Mouse (Mus musculus) gastrocnemius, postnatal 25 days (tissue): Measurements from ENCODE around the gene Cyp2d26. TPM values are rescaled to one million over a fixed set of nuclear protein-coding genes. Genes with fewer than 3 reads are reported as not detected.
"Not testable (repeated sequence)": the region's sequence is repeated elsewhere in the genome, so short reads cannot be mapped to it uniquely, and the experiment has no call there.

ENCODE experiments used
- DNase-seq: peaks from one replicate; pipeline ENCODE4 v3.0.0; 2022
- long read RNA-seq, 2 experiments: library from polyadenylated mRNA; stranded (forward); transcript quantifications; one replicate each; pipeline ENCODE4 v2.0.0; 2021
- total RNA-seq, 2 experiments: library from RNA; stranded (reverse); gene quantifications; 1 replicate in 1 of 2; 2 replicates in 1 of 2; pipeline ENCODE4 v1.2.3; 2021

The Cyp2d26 gene
- not detected for total RNA-seq
- long read RNA-seq, experiment 1, result 0 reads
- long read RNA-seq, experiment 2, result 0 reads

DNA sequence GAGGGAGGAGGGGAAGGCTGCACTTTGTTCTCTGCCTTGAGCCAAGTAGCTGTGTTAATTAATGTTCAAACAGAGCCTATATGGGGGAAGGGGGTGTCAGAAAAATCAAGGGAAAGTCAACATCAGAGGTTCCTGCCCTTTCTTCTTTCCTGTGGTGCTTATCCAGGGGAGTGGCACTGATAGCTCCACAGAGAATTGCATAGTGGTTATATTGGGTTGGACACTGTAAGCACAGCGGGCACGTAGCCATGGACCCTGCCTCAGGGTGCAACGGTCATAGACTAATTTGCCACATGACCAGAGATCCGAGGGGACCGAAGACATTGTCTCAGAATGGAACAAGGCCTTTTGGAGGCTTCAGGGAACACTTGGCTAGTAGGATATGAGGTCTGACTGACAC lies at the start of gene Cyp2d26:
Gene Cyp2d26, minus strand, starts transcription at position 18 of the 400 bp plus-strand sequence.
- no peak for DNase-seq

DNA sequence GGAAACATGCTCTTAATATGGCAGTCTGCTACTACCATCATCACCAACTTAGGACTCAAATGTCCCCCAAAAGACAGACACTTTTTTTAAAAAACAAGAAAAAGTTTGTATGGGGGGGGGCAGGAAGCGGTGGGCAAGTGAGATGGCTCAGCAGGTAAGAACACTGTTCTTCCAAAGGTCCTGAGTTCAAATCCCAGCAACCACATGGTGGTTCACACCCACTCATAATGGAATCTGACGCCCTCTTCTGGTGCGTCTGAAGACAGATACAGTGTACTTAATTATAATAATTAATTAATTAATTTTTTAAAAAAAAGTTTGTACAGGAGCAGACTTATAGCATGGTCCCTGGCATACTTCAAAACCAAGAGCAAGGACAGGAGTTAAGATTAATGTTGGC lies 45.1 kb upstream of the Cyp2d26 start:
- DNase-seq, result no peak

DNA sequence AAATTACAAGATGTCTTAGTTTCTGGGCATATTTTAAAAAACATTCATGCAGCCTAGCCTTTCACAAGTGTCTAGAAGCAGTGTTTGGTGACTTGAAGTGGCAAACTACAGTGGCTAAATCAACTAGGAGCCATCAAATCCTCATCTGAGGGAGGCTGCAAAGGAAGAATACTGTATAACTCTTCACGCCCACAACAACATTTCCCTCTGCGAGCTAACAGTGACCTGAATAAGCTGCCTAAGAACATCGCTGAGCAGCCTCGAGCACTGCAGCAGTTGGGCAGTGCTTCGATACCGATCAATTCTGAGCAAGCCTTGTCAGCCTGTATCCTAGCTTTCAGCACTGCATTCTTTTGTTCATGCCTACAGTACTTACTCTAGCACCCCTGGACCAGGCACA lies 35.8 kb upstream of the Cyp2d26 start:
- DNase-seq, result no peak

DNA sequence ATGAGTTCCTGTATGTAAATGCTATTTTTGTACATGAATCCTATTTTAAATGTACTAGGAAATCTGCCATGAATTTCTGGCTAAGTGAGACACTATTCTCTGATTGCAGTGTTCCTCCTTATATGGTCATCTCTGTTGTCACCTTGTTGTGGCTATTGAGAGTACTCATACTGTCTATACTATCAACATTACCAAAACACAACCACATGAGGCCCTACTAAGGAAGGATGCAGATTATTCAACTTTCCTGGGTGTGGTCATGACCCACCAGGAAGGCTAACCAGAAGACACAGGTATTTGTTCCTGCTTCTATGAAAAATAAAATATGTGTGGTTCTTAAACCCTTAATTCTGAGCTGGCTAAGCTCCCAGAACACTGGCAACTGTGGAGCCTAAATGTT lies 31.8 kb upstream of the Cyp2d26 start:
- no peak for DNase-seq

DNA sequence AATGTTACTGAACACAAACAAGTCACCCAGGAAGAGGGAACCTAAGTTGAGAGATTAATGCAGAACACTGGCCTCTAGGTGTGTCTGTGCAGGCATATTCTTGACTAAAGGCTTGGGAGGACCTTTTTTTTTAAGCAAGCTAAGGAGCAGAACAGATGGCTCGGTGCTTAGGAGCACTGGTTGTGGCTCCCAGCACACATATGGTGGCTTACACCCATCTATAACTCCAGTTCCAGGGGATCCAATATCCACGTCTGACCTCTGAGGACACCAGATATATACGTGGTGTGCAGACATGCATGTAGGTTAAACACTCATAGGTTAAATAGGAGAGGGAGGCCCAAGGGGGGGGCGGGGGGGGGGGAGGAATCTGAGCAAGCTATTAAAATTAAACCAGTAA lies 28.3 kb upstream of the Cyp2d26 start:
- DNase-seq, result no peak

DNA sequence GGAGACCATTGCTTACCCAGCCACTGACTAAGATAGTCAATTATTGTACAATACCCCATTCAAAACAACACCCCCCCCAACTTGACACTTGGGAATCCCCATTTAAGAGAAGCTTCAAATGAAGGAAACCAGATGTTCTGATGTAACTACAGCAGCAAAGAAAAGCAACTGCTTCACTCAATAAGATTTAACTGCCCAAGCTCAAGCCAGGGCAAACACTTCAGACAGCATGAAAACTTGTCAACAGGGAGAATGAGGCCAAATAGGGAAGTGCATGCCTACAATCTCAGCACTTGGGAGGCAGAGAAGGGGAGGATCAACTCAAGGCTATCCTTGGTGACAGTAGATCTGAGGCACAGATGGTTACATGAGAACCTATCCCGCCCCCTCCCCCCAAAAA lies 27.6 kb upstream of the Cyp2d26 start:
- no peak for DNase-seq

DNA sequence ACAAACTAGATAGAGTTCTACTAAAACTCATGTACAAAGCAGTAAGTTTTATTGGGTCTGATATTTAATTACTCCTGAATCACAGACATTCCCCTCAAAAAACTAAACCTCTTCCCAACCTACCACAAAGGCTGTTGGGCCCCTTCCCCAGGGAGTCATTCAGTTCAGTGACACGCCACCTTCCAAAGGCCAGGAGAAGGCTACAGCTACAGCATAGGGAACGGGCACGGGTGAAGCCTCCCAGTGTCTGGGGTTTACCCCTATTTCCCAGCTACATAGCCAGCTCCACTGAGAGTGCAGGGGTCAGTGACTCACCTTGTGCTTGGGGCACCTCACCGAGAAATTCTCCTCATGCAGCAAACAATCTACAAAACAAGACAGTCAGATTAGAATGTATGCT lies 21.2 kb upstream of the Cyp2d26 start:
- no peak for DNase-seq

DNA sequence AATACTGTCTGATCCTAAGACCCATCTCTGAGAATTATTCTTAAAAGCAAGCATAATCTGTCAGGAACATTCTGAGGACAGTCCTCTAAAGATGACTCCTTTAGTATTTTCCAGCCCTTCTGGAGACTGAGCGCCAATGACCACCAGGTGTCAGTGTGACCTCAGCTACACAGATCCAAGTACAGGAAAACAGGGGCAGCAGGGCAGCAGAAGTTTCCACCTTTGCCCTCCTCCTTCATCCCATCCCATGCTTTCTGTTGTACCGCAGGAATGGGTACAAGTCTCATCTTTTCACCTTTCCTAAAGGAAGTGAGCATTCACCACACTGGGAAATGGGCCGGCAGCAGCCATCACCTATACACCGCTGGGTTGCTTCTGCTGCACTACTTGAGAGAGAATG lies 20.7 kb upstream of the Cyp2d26 start:
- peak; percentile 15 for DNase-seq

DNA sequence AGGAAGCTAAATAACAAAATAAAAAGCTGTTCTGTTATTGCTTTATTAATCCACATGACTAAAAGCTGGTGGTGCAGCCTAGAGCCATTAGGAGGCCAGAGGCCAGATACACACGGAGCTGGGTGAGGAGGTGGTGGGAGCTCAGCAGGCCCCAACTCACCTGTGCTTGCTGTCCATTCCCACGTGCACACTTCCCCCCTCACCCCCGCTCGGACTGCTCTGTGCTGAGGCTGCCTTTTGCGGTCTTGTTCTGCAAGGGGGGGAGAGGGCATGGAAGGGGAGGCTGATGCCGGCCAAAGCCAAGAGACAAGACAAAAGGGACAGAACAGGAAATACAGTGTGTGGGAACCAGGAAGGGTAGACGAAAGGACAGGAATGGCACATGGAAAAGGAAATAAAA lies 20.2 kb upstream of the Cyp2d26 start:
- DNase-seq, result no peak

DNA sequence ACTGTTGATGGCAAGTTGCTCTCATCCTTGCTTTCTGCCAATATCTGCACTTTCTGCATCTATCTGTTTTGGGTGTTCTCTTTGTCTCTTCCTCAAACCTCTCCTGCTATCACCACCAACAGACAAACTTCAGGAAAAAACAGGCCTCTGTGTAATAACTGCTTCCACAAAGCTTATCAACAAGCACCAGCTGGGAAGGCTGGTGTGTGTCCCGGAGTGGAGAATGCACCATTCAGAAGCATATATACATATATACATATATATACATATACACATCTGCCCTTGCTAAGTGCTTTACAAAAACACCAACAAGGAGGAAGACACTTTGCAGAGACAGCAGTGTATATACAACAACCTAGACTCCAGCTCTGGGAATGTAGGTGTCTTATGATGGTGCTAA lies 16.5 kb upstream of the Cyp2d26 start:
- no peak for DNase-seq

DNA sequence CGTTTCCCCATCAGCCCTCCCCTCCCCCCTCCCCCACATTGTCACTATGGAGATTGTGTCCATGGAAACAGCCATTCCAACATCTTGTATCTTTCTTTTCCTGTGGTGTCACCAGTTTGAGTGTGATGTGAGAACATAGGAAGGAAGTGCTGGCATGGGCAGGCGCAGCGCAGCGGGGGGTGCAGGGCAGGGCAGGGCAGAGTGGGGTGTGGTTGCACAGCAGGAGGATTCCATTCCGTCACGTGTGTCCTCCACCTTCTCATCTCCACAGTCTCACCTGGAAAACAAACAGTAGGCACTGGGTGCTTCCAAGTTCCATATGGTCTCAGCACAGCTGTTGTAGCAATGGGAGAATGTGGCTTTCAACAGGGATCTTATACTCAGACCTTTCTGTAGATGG lies 15.4 kb upstream of the Cyp2d26 start:
- no peak for DNase-seq

DNA sequence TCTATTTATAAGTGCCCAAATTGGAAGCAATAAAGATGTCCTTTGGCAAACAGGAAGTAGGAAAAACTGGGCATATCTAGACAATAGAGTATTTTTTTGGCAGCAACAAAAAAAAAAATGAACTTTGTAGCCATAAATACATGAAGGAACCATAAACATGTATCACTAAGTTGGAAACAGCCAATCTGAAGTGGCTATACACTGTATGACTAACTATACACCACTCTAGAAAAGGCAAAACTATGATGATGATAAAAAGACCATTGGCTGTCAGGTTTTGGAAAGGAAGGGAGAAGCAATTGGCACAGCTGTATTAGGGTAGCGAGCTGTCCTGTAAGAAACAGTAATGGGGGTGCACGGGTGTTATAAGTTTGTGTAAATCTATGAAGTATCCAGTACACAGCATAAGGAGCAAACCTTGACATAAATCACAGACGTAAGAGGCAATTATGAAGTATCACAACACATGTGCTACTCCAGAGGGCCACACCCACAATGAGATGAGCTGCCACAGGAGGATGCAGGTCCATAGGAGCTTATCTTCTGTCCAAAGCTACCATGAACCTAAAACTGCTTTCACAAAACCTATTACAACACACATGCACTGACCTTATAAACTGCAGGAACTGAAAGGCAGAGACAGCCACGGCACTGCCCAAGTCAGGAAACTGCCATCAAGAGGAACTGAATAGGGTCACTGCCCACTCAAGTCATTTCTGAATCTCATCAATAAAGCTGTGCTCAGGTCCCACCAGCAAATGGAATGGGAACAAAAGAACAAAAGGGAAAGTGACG lies 13.1 kb upstream of the Cyp2d26 start:
- no peak for DNase-seq

DNA sequence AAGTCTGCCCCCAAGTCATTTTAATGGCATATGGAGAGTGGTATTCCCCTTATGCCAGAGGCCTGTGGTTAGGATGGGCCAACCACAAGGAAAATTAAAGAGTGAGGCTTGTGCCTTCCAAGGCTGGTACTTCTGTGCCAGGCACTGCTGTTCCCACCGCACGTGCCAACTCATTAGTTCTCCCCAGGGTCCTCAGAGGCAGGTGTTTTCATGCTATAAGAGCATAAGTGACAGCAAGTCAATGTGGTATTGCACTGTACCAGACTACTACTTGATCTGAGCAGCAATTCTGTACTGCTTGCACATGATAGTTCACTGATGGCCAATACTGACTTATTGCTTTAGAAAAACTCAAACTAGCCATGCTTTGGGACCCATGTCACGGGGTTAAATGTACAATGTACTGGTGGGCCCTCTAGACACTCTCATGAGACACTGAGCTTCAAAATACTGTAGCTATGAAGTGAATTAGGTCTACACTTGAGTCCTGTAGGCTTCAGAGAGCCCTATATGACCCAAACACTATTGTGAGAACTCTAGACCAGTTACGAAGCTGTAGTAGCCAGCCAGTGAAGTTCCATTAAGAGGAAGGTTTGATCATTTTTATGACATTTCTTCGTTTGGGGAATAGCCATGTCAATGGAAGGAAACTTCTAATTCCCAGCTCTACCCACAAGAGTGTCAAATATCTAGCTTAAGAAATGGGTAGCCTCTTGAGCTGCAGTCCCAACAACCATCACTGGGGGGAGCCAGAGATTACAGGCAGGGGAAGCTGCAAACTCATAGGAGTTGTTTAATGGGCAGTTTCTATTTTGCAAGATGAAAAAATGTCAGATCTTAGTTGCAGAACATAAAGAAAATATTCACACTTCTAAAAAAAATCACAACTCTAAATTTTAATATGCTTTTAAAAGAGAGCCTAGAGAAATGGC lies 10.9 kb upstream of the Cyp2d26 start:
- peak; percentile 13 for DNase-seq

DNA sequence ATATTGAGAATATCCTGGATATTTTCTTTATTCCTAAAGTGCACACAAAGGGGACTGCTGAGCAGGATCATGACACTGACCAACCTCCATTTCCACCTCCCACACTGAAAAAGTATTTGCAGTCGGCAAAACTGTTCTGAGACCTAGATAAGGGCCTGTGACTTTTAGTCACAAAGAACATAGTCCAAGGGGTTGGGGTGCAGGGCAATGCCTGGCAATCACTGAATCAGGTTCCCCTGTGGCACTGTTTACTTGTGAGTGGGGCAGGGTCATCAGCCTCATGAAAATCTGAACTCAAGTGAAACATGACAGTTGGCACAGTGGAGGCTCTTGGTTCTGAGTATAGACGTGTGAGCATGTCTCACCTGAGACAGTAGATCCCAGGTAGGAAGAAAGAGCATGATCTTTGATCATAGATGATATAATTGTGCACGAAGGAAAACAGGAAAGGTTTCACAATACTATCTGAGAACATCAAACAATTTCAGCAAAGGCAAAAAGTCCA lies 1.9 kb upstream of the Cyp2d26 start:
- no peak for DNase-seq

DNA sequence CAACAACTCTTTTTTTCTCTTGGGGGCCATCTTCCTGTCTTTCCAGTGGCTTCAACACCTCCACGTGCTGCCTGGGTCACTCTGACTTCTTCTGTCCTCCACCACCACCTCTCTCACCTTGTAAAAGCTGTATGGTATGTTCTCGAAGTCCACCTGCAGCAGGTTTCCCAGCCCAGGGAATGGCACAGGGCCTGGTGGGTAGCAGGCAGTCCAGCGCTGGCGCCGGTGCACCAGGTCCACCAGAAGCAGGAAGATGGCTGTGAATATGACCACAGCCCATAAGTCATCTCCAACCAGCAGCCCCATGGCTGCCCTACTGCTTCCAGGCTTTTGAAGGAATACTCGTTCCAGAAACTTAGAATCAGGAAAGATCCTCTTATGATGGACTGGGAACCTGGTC lies 226 bp downstream of the Cyp2d26 start:
- DNase-seq, result no peak

DNA sequence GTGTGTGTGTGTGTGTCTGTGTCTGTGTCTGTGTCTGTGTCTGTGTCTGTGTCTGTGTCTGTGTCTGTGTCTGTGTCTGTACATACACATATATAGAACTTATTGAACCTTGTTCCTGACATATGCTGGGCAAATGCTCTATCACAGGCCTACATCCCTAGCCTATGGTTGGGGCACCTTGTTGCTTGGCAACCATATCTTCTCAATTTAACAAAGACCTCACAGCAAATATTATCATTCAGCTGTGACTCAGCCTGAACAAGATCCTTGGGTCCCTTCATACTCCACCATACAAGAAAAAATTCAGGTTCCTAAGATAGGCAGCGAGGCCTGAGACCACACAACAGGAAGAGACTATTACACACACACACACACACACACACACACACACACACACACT lies 640 bp downstream of the Cyp2d26 start:
- no peak for DNase-seq

DNA sequence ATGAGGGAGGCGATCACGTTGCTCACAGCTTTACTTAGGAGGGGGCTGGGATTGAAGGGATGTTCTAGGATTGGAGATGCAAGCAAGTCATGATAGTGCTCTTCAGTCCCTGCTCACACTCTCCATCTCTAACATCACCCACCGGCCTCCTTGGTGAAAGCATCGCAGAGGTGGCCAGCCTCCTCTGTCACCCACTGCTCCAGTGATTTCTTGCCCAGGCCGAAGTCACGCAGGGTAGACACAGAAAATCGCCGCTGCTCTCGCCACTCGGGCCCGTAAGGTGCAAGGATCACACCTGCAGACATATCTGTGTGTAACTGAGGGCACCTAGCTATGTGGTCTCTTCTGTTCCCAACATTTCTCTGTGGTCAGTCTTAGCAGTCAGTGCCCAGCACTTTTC lies 1.5 kb downstream of the Cyp2d26 start:
- no peak for DNase-seq

DNA sequence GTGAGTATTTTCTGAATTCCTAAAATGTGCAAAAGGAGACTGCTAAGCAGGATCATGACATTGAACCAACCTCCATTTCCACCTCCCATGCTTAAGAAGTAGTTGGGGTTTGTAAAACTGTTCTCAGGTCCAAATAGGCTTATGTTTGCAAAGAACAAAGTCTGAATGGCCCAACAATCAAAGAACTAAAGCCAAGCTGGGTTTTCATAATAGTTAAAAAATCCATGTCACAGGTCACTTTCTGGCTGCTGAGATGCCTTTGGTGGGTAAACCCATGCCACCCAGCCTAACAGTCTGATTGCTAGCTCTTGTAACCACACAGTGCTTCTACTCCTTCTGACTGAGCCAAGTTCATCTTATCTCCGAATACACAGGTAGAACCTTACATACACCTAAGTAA lies 9.5 kb downstream of the Cyp2d26 start:
- DNase-seq, result no peak

DNA sequence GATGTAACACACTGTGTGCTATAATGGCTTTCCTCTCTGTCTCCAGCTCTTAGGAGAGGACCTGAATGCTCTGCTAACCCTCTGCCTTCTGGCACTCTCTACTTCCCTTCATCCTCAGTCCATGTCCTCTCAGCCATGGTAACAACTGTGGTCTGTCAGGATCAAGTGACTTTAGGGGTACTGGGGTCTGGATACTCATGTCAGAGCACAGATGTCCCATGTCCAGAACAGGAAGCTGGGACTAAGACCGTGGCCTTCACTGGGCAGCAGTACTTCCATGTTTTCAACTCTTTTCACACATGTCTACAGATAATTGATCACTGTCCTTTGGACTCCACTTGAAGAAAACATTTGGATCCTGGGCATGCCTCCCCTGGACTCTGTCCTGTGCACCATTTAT lies 10.3 kb downstream of the Cyp2d26 start:
- no peak for DNase-seq

DNA sequence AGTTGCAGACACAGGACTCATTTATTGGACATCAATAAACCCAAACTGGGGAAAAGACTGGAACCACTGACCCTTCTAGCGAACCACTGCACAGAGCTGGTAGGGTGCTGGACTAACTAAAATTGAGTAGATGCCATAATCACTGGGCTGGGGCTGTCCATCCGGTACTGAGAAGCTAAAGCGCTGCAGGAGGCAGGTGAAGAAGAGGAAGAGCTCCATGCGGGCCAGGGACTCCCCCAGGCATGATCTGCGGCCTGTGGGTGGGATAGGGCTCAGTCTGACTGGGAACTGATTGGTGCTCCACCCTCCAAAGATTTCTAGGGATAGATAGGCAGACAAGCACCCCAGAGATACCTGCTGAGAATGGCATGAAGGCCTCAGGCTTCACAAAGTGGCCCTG lies 16.2 kb downstream of the Cyp2d26 start:
- not testable (repeated sequence) for DNase-seq

DNA sequence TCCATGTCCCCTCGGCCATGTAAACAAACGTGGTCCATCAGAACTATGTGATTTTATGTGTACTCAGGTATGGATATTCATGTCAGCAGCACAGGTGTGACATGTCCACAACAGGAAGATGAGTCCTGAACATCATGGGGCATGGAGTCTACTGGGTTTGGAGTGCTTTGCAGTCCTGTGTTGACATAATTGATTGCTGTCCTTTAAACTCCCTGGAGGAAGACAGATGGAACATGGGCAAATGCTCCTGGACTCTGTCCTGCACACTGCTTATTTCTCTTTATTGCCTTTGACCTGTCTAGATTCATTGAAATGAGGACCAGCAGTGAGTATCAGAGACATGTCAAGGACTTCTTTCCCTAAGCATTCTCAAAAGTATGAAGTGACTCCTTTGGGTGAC lies 28.2 kb downstream of the Cyp2d26 start:
- DNase-seq, result no peak

DNA sequence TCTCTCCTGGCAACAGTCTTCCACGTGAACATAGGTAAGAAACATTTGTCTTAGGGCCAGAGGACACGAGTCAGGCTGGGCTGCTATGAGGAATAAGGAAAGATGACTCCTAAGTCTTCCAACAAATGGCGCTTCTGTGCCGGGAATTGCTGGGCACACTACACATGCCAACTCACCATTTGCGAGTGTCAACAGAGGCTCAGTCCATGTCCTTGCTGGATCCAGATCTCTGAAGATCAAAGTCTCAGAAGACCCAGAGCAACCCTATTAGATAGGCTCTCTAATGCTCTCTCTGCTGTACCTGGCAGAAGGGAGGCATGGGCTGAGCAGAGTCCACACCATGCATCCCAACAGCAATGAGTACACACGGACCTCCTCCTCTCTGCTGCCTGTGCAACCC lies 29.2 kb downstream of the Cyp2d26 start:
- DNase-seq, result no peak
